Mouse (Mus musculus) stomach, postnatal 0 days (tissue): ENCODE results near the gene Nipal4. TPM values are rescaled to one million over a fixed set of nuclear protein-coding genes. Genes with fewer than 3 reads are reported as not detected.

Experiments used
- ATAC-seq: fragments of 200-750 bp; cut with Nextera tagmentation; 2 replicates; pipeline ENCODE4 v1.8.0; 2017; ENCODE audit not compliant: low FRiP score, low TSS enrichment
- DNase-seq: peaks from one replicate; pipeline ENCODE4 v3.0.0-alpha.2; 2016; ENCODE audit warnings: low spot score
- H3K27ac ChIP-seq: fragments of 300-500 bp; sonication (generic); replicated peaks from 2 replicates; pipeline ENCODE4 v1.5.1; 2014; ENCODE audit warnings: mild to moderate bottlenecking, control low read depth
- H3K27me3 ChIP-seq: fragments of 300-500 bp; sonication (generic); 2 replicates; pipeline ENCODE4 v1.6.1; 2014; ENCODE audit warnings: low read length; ENCODE audit not compliant: control insufficient read depth, insufficient read depth
- H3K36me3 ChIP-seq: fragments of 300-500 bp; sonication (generic); 2 replicates; pipeline ENCODE4 v1.6.1; 2014; ENCODE audit warnings: low read length, mixed read lengths; ENCODE audit not compliant: control insufficient read depth, insufficient read depth
- H3K4me1 ChIP-seq: fragments of 300-500 bp; sonication (generic); replicated peaks from 2 replicates; pipeline ENCODE4 v1.6.1; 2014; ENCODE audit warnings: antibody characterized with exemption; ENCODE audit not compliant: control insufficient read depth, insufficient read depth
- H3K4me2 ChIP-seq: fragments of 300-500 bp; sonication (generic); replicated peaks from 2 replicates; pipeline ENCODE4 v1.6.1; 2014; ENCODE audit warnings: low read depth, mild to moderate bottlenecking, control low read depth, moderate library complexity
- H3K4me3 ChIP-seq: fragments of 300-500 bp; sonication (generic); 2 replicates; pipeline ENCODE4 v1.5.1; 2014; ENCODE audit warnings: low read depth, low read length, control low read depth
- H3K9ac ChIP-seq: fragments of 300-500 bp; sonication (generic); 2 replicates; pipeline ENCODE4 v1.6.1; 2014; ENCODE audit warnings: mild to moderate bottlenecking, low read length, control low read depth, mixed read lengths
- H3K9me3 ChIP-seq: fragments of 300-500 bp; sonication (generic); 2 replicates; pipeline ENCODE4 v1.6.1; 2016; ENCODE audit warnings: low read length; ENCODE audit not compliant: control insufficient read depth
- CTCF ChIP-seq: IDR thresholded peaks from 2 replicates; pipeline ENCODE4 v1.5.1; 2016; ENCODE audit warnings: antibody characterized with exemption, low read depth, mild to moderate bottlenecking, moderate library complexity
- EP300 ChIP-seq: optimal IDR thresholded peaks from 2 replicates; pipeline ENCODE3; 2016; ENCODE audit warnings: antibody characterized with exemption
- WGBS: fragments of 180-500 bp; shearing (Covaris S2); extraction: QIAGEN DNeasy Blood & Tissue Kit; methylation state at CpG from one replicate; pipeline ENCODE4 v1.1.7; 2014; 5-methylcytosine and 5-hydroxymethylcytosine counted together
- polyA plus RNA-seq: library from polyadenylated mRNA; unstranded; fragments of >200 nt; fragmentation: Nextera tagmentation; extraction: Ambion mirVana; gene quantifications from 2 replicates; pipeline ENCODE4 v1.2.1, GENCODE M21; 2015

The Nipal4 gene
- polyA plus RNA-seq: 29.2 and 30.0 TPM in 2 replicates

- DNase-seq: peak; percentile 45
- H3K4me2 ChIP-seq: peak within 1 kb of the TSS; percentile 84
- peak within 1 kb of the TSS; percentile 66 for H3K4me3 ChIP-seq
- peak; percentile 78 for ATAC-seq
- peak within 1 kb of the TSS; percentile 80 for H3K9ac ChIP-seq
- no peak for TF ChIP-seq CTCF
- no peak for TF ChIP-seq EP300
- WGBS: 1% methylated on average over 39 of the region's 40 CpGs
- H3K27me3 ChIP-seq: no peaks in the 10 kb centered on the region
- no peaks in the 10 kb centered on the region for H3K9me3 ChIP-seq
- H3K27ac ChIP-seq: peak within 1 kb of the TSS; percentile 88
- H3K36me3 ChIP-seq: no peaks in the 10 kb centered on the region
- H3K4me1 ChIP-seq: 0 out of 2 replicates have a peak, but pooled peaks cover 2% of the 10 kb centered on the region
These were observed at the start of gene Nipal4 for GRCm38 (mm10) chr11:46165866-46166585. Gene Nipal4, minus strand, starts transcription at chr11:46166508.

DNA sequence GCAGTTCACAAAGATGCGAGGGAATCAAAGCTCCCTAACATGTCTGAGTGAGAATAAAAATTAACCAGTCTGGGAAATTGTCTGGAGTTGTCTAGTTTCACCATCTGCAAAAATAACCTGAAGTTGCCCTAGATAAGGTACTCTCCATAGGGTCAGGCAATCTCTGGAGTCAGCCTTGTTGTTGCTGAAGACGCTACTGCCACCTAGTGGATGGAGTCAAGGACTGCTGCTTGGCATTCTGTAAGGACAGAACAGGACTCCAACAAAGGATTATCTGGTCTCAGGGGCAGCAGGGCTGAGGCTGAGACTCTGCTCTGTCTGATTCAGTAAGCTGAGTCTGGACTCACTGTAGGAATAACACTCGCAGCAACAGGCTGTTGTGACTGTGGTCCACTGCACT lies 49.0 kb upstream of the Nipal4 start:
- peak; percentile 69 for DNase-seq
- peak overlapping the region; percentile 96 for H3K27ac ChIP-seq
- peak overlapping the region; percentile 25 for H3K4me2 ChIP-seq

GRCm38 (mm10) chr11:46214368-46215230 lies 48.3 kb upstream of the Nipal4 start:
- Histone ChIP-seq H3K4me3 (no peak overlapping the region), H3K9me3 (no peaks in the 10 kb centered on the region), H3K9ac (peak overlapping the region; percentile 41), H3K4me2 (peak overlapping the region; percentile 25), H3K27me3 (no peaks in the 10 kb centered on the region), H3K27ac (peak overlapping the region; percentile 96), H3K4me1 (0 out of 2 replicates have a peak, but pooled peaks cover 4% of the 10 kb centered on the region), H3K36me3 (no peaks in the 10 kb centered on the region)
- ATAC-seq (no peak), DNase-seq (peak; percentile 24)
- WGBS: 16% methylated on average over 14 of the region's 14 CpGs
- TF ChIP-seq EP300 (peak; percentile 46), CTCF (no peak)

More for the DNA sequence above, 49.0 kb upstream of the Nipal4 start:
- no peak overlapping the region for H3K9ac ChIP-seq
- TF ChIP-seq EP300: no peak
- TF ChIP-seq CTCF: peak; percentile 99
- 10% methylated on average over 3 of the region's 3 CpGs for WGBS
- no peaks in the 10 kb centered on the region for H3K9me3 ChIP-seq
- H3K27me3 ChIP-seq: no peaks in the 10 kb centered on the region
- ATAC-seq: peak; percentile 76
- no peaks in the 10 kb centered on the region for H3K36me3 ChIP-seq
- 0 out of 2 replicates have a peak, but pooled peaks cover 4% of the 10 kb centered on the region for H3K4me1 ChIP-seq
- no peak overlapping the region for H3K4me3 ChIP-seq

GRCm38 (mm10) chr11:46213844-46214243 lies 47.5 kb upstream of the Nipal4 start:
- ATAC-seq: peak; percentile 86
- H3K27me3 ChIP-seq: no peaks in the 10 kb centered on the region
- 34% methylated on average over 5 of the region's 5 CpGs for WGBS
- TF ChIP-seq EP300 (no peak), CTCF (no peak)
- peak overlapping the region; percentile 41 for H3K9ac ChIP-seq
- no peak overlapping the region for H3K4me2 ChIP-seq
- DNase-seq: peak; percentile 35
- H3K27ac ChIP-seq: peak overlapping the region; percentile 96
- H3K9me3 ChIP-seq: no peaks in the 10 kb centered on the region
- no peak overlapping the region for H3K4me3 ChIP-seq
- H3K36me3 ChIP-seq: no peaks in the 10 kb centered on the region
- H3K4me1 ChIP-seq: 0 out of 2 replicates have a peak, but pooled peaks cover 4% of the 10 kb centered on the region

- Histone ChIP-seq H3K4me1 (0 out of 2 replicates have a peak, but pooled peaks cover 4% of the 10 kb centered on the region), H3K4me2 (no peak overlapping the region), H3K9me3 (no peaks in the 10 kb centered on the region), H3K4me3 (no peak overlapping the region), H3K9ac (no peak overlapping the region), H3K27me3 (no peaks in the 10 kb centered on the region), H3K36me3 (no peaks in the 10 kb centered on the region), H3K27ac (peak overlapping the region; percentile 5; the same call in 1 of the 2 replicates)
- WGBS: 27% methylated on average over 3 of the region's 3 CpGs
- TF ChIP-seq CTCF (no peak), EP300 (no peak)
- DNase-seq: no peak
- ATAC-seq: no peak
These were observed 45.5 kb upstream of the Nipal4 start for GRCm38 (mm10) chr11:46211858-46212257.
